Mouse (Mus musculus): ENCODE results near the gene Acadl. TPM values are rescaled to one million over a fixed set of nuclear protein-coding genes. Genes with fewer than 3 reads are reported as not detected.

Gene Acadl
- polyA plus RNA-seq, 1 experiment from 2014 or later = 42.7 TPM

Other genes starting within 250 kb of the Acadl start
- gene Rpe, start 162.4 kb downstream of the Acadl start, polyA plus RNA-seq (2015; fragmentation: Nextera tagmentation; extraction: Ambion mirVana) = 30.2 and 33.7 TPM in 2 replicates
- 9.4 and 10.7 TPM in 2 replicates for gene Kansl1l, start 45.7 kb downstream of the Acadl start, polyA plus RNA-seq (2015; fragmentation: Nextera tagmentation; extraction: Ambion mirVana)
- gene Myl1, start 82.1 kb upstream of the Acadl start, polyA plus RNA-seq (2015; fragmentation: Nextera tagmentation; extraction: Ambion mirVana) = 0.63 and 1.0 TPM in 2 replicates
- gene Lancl1, start 175.6 kb upstream of the Acadl start, polyA plus RNA-seq (2015; fragmentation: Nextera tagmentation; extraction: Ambion mirVana) = 164 and 172 TPM in 2 replicates